Mouse (Mus musculus) cerebellum, adult 2 months (tissue): Measurements from ENCODE around the gene Brap.

Experiments used
- CTCF ChIP-seq: fragments of 200-500 bp; IDR thresholded peaks from 2 replicates; pipeline ENCODE4 v1.5.1; 2011; ENCODE audit warnings: low read depth, mild to moderate bottlenecking, control low read depth, low read length, moderate library complexity, borderline replicate concordance; ENCODE audit not compliant: insufficient read depth
- POLR2A ChIP-seq: fragments of 200-500 bp; IDR thresholded peaks from 2 replicates; pipeline ENCODE4 v1.6.1; 2011; ENCODE audit warnings: low read length, control low read depth, borderline replicate concordance; ENCODE audit not compliant: insufficient read depth

DNA sequence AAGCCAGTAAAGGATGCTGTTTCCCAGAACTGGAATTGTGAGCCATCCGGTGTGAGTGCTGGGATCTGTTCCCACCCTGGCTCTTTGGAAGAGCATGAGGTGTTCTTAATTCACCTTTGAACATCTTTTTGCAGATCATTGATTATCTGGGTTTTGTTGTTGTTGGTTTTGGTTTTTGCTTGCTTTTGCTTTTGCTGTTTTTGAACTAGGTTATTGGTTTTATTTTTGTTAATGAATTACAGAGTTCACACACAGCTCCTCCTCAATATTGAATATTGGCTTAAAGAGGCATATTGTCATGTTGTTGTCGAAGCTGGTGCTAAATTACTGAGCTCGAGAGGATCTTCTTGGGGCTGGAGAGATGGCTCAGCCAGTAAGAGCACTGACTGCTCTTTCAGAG is 76.3 kb downstream of the Brap start:
- no peak for TF ChIP-seq POLR2A
- TF ChIP-seq CTCF = no peak
